Mouse (Mus musculus): ENCODE data around the gene Scmh1. TPM values are rescaled to one million over a fixed set of nuclear protein-coding genes. Genes with fewer than 3 reads are reported as not detected.

The Scmh1 gene
- polyA plus RNA-seq, 1 experiment from 2014 or later, result 58.3 TPM

GRCm38 (mm10) chr4:120420193-120420592, 15.1 kb downstream of the Scmh1 start:
- Histone ChIP-seq H3K4me1 (peaks cover 24% of the 10 kb centered on the region), H3K9me3 (no peaks in the 10 kb centered on the region), H3K27me3 (ENCODE audit: insufficient read depth, poor library complexity, severe bottlenecking) (no peaks in the 10 kb centered on the region), H3K27ac (no peak overlapping the region), H3K4me3 (no peak overlapping the region), H3K36me3 (peaks cover 1% of the 10 kb centered on the region; the same call in 1 of the 2 replicates)
- DNase-seq (ENCODE audit: low spot score), result no peak

GRCm38 (mm10) chr4:120420685-120421084, 15.6 kb downstream of the Scmh1 start:
- Histone ChIP-seq H3K4me1 (peaks cover 24% of the 10 kb centered on the region), H3K27ac (no peak overlapping the region), H3K4me3 (no peak overlapping the region), H3K36me3 (no peaks in the 10 kb centered on the region), H3K27me3 (ENCODE audit: insufficient read depth, poor library complexity, severe bottlenecking) (no peaks in the 10 kb centered on the region), H3K9me3 (no peaks in the 10 kb centered on the region)
- DNase-seq (ENCODE audit: low spot score), result peak; percentile 74

- H3K4me3 ChIP-seq, result no peak overlapping the region
- no peaks in the 10 kb centered on the region for H3K27me3 ChIP-seq (ENCODE audit: insufficient read depth, poor library complexity, severe bottlenecking)
- no peaks in the 10 kb centered on the region for H3K36me3 ChIP-seq
- DNase-seq (ENCODE audit: low spot score), result no peak
- H3K27ac ChIP-seq, result no peak overlapping the region
- H3K9me3 ChIP-seq, result no peaks in the 10 kb centered on the region
- peaks cover 2% of the 10 kb centered on the region; the same call in 1 of the 2 replicates for H3K4me1 ChIP-seq
Observed at GRCm38 (mm10) chr4:120430601-120431000, 25.5 kb downstream of the Scmh1 start.

GRCm38 (mm10) chr4:120432599-120433373, 27.7 kb downstream of the Scmh1 start:
- Histone ChIP-seq H3K9me3 (no peaks in the 10 kb centered on the region), H3K27me3 (ENCODE audit: insufficient read depth, poor library complexity, severe bottlenecking) (no peaks in the 10 kb centered on the region), H3K4me3 (no peak overlapping the region), H3K36me3 (no peaks in the 10 kb centered on the region), H3K4me1 (no peaks in the 10 kb centered on the region), H3K27ac (no peak overlapping the region)
- WGBS, result 77% methylated on average over 11 of the region's 11 CpGs
- DNase-seq (ENCODE audit: low spot score), result no peak

GRCm38 (mm10) chr4:120461741-120462140, 56.7 kb downstream of the Scmh1 start:
- Histone ChIP-seq H3K36me3 (peaks cover 15% of the 10 kb centered on the region; the same call in 1 of the 2 replicates), H3K4me3 (no peak overlapping the region), H3K9me3 (no peaks in the 10 kb centered on the region), H3K27me3 (ENCODE audit: insufficient read depth, poor library complexity, severe bottlenecking) (no peaks in the 10 kb centered on the region), H3K4me1 (peaks cover 7% of the 10 kb centered on the region), H3K27ac (no peak overlapping the region)
- 80% methylated on average over 4 of the region's 4 CpGs for WGBS
- DNase-seq (ENCODE audit: low spot score), result no peak

- Histone ChIP-seq H3K4me1 (no peaks in the 10 kb centered on the region), H3K4me3 (no peak overlapping the region), H3K27ac (no peak overlapping the region), H3K36me3 (peaks cover 62% of the 10 kb centered on the region), H3K9me3 (no peaks in the 10 kb centered on the region), H3K27me3 (ENCODE audit: insufficient read depth, poor library complexity, severe bottlenecking) (no peaks in the 10 kb centered on the region)
- DNase-seq (ENCODE audit: low spot score), result no peak
- 89% methylated on average over 2 of the region's 2 CpGs for WGBS
Observed at GRCm38 (mm10) chr4:120472946-120473345, 67.9 kb downstream of the Scmh1 start.

GRCm38 (mm10) chr4:120487707-120488106, 82.6 kb downstream of the Scmh1 start:
- Histone ChIP-seq H3K4me3 (no peak overlapping the region), H3K27me3 (ENCODE audit: insufficient read depth, poor library complexity, severe bottlenecking) (no peaks in the 10 kb centered on the region), H3K4me1 (peaks cover 8% of the 10 kb centered on the region), H3K9me3 (no peaks in the 10 kb centered on the region), H3K36me3 (peaks cover 32% of the 10 kb centered on the region), H3K27ac (peak overlapping the region; percentile 36)
- WGBS, result 47% methylated on average over 1 of the region's 1 CpGs
- no peak for DNase-seq (ENCODE audit: low spot score)

GRCm38 (mm10) chr4:120506955-120507354, 101.9 kb downstream of the Scmh1 start:
- WGBS, result 77% methylated on average over 1 of the region's 1 CpGs
- no peak overlapping the region for H3K4me3 ChIP-seq
- no peak for DNase-seq (ENCODE audit: low spot score)
- H3K4me1 ChIP-seq, result no peaks in the 10 kb centered on the region
- H3K27me3 ChIP-seq (ENCODE audit: insufficient read depth, poor library complexity, severe bottlenecking), result no peaks in the 10 kb centered on the region
- no peak overlapping the region for H3K27ac ChIP-seq
- H3K9me3 ChIP-seq, result peaks cover 4% of the 10 kb centered on the region
- H3K36me3 ChIP-seq, result peaks cover 65% of the 10 kb centered on the region

- no peak for DNase-seq (ENCODE audit: low spot score)
- Histone ChIP-seq H3K4me3 (no peak overlapping the region), H3K27ac (no peak overlapping the region), H3K9me3 (peaks cover 4% of the 10 kb centered on the region), H3K36me3 (peaks cover 70% of the 10 kb centered on the region), H3K4me1 (no peaks in the 10 kb centered on the region), H3K27me3 (ENCODE audit: insufficient read depth, poor library complexity, severe bottlenecking) (no peaks in the 10 kb centered on the region)
- 94% methylated on average over 4 of the region's 4 CpGs for WGBS
Observed at GRCm38 (mm10) chr4:120511203-120511602, 106.1 kb downstream of the Scmh1 start.

- Histone ChIP-seq H3K4me3 (no peak overlapping the region), H3K4me1 (no peaks in the 10 kb centered on the region), H3K27me3 (ENCODE audit: insufficient read depth, poor library complexity, severe bottlenecking) (no peaks in the 10 kb centered on the region), H3K27ac (no peak overlapping the region), H3K9me3 (peaks cover 2% of the 10 kb centered on the region), H3K36me3 (peaks cover 69% of the 10 kb centered on the region)
- DNase-seq (ENCODE audit: low spot score), result no peak
- WGBS, result 89% methylated on average over 2 of the region's 2 CpGs
Observed at GRCm38 (mm10) chr4:120514366-120514765, 109.3 kb downstream of the Scmh1 start.

- Histone ChIP-seq H3K4me1 (no peaks in the 10 kb centered on the region), H3K36me3 (peaks cover 69% of the 10 kb centered on the region), H3K9me3 (no peaks in the 10 kb centered on the region), H3K27ac (no peak overlapping the region), H3K4me3 (no peak overlapping the region), H3K27me3 (ENCODE audit: insufficient read depth, poor library complexity, severe bottlenecking) (no peaks in the 10 kb centered on the region)
- DNase-seq (ENCODE audit: low spot score), result no peak
- 93% methylated on average over 7 of the region's 7 CpGs for WGBS
Observed at GRCm38 (mm10) chr4:120516491-120516890, 111.4 kb downstream of the Scmh1 start.

- Histone ChIP-seq H3K4me1 (no peaks in the 10 kb centered on the region), H3K36me3 (peaks cover 73% of the 10 kb centered on the region), H3K9me3 (no peaks in the 10 kb centered on the region), H3K27ac (no peak overlapping the region), H3K27me3 (ENCODE audit: insufficient read depth, poor library complexity, severe bottlenecking) (no peaks in the 10 kb centered on the region), H3K4me3 (no peak overlapping the region)
- no peak for DNase-seq (ENCODE audit: low spot score)
- 86% methylated on average over 7 of the region's 7 CpGs for WGBS
Observed at GRCm38 (mm10) chr4:120516907-120517306, 111.8 kb downstream of the Scmh1 start.

- WGBS, result 77% methylated on average over 4 of the region's 4 CpGs
- no peak for DNase-seq (ENCODE audit: low spot score)
- no peaks in the 10 kb centered on the region for H3K9me3 ChIP-seq
Observed at GRCm38 (mm10) chr4:120517335-120517734, 112.3 kb downstream of the Scmh1 start.

GRCm38 (mm10) chr4:120521761-120522160, 116.7 kb downstream of the Scmh1 start:
- no peaks in the 10 kb centered on the region for H3K9me3 ChIP-seq
- no peak for DNase-seq (ENCODE audit: low spot score)
- H3K27me3 ChIP-seq (ENCODE audit: insufficient read depth, poor library complexity, severe bottlenecking), result no peaks in the 10 kb centered on the region
- H3K4me1 ChIP-seq, result no peaks in the 10 kb centered on the region
- H3K36me3 ChIP-seq, result peaks cover 93% of the 10 kb centered on the region
- no peak overlapping the region for H3K27ac ChIP-seq
- WGBS, result 77% methylated on average over 5 of the region's 5 CpGs
- no peak overlapping the region for H3K4me3 ChIP-seq

More at GRCm38 (mm10) chr4:120517335-120517734, 112.3 kb downstream of the Scmh1 start:
- Histone ChIP-seq H3K27ac (no peak overlapping the region), H3K36me3 (peaks cover 75% of the 10 kb centered on the region), H3K4me3 (no peak overlapping the region), H3K4me1 (no peaks in the 10 kb centered on the region), H3K27me3 (ENCODE audit: insufficient read depth, poor library complexity, severe bottlenecking) (no peaks in the 10 kb centered on the region)

Measured in heart, embryonic 10.5 days (tissue).